8 mouse cellular contexts compared by ENCODE assay signal in the genomic region with DNA sequence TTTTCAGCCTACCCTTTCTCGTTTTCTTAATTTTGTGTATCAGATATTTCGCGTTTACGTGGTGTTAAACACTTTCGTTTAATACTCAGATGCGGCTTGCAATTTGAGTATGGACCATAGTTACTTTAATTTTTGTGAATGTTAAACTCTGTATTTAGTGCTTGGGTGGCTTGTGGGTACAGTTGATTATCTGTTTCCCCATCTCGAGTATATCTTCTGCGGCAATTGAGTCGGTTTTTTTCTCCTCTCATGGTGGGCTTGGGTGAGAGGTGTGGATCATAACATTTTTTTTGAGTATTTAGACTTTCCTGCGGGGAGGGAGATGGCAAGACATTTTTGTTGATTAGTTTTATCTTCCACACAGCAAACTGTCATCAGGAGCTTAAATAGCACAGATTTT. TPM values are rescaled to one million over a fixed set of nuclear protein-coding genes. Genes with fewer than 3 reads are reported as not detected.
DNase-seq lines count a peak whose midpoint lies in the region; ATAC-seq and TF ChIP-seq lines count a peak whose summit lies in the region.

No protein-coding gene starts in this region.

- H3K4me3 ChIP-seq in heart, embryonic 12.5 days = peak overlapping the region; percentile 94
- H3K4me3 ChIP-seq in E14TG2a.4 (replicated peaks; ENCODE audit: low read length) = peak overlapping the region; percentile 98
- H3K4me3 ChIP-seq in forebrain, embryonic 16.5 days (replicated peaks; ENCODE audit: low read length) = peak overlapping the region; percentile 65
- peak overlapping the region; percentile 95 for H3K4me3 ChIP-seq in liver, postnatal 0 days (ENCODE audit: low read depth, low read length)

- peak overlapping the region; percentile 99 for H3K27ac ChIP-seq in heart, embryonic 12.5 days (ENCODE audit: poor library complexity, severe bottlenecking)
- H3K27ac ChIP-seq in forebrain, embryonic 16.5 days (ENCODE audit: low read length) = no peak overlapping the region
- peak overlapping the region; percentile 99 for H3K27ac ChIP-seq in liver, postnatal 0 days (ENCODE audit: low read depth)

- H3K4me2 ChIP-seq in heart, embryonic 12.5 days = peak overlapping the region; percentile 88
- H3K4me2 ChIP-seq in forebrain, embryonic 16.5 days (ENCODE audit: low read length) = peak overlapping the region; percentile 57
- H3K4me2 ChIP-seq in liver, postnatal 0 days (ENCODE audit: low read depth, low read length) = peak overlapping the region; percentile 81

- H3K27me3 ChIP-seq in heart, embryonic 12.5 days (replicated peaks) = no peaks in the 10 kb centered on the region
- no peaks in the 10 kb centered on the region for H3K27me3 ChIP-seq in E14TG2a.4 (ENCODE audit: insufficient read depth, low read length)
- no peaks in the 10 kb centered on the region for H3K27me3 ChIP-seq in forebrain, embryonic 16.5 days (replicated peaks; ENCODE audit: control insufficient read depth, insufficient read depth, low read length)
- H3K27me3 ChIP-seq in liver, postnatal 0 days (ENCODE audit: insufficient read depth, low read length) = no peaks in the 10 kb centered on the region

- 25% methylated on average over 10 of the region's 10 CpGs for WGBS in heart, embryonic 12.5 days
- 51% methylated on average over 10 of the region's 10 CpGs for WGBS in forebrain, embryonic 16.5 days
- 21% methylated on average over 10 of the region's 10 CpGs for WGBS in liver, postnatal 0 days (ENCODE audit: insufficient replicate concordance)

- peaks cover 31% of the 10 kb centered on the region for H3K4me1 ChIP-seq in heart, embryonic 12.5 days (replicated peaks)
- peaks cover 42% of the 10 kb centered on the region for H3K4me1 ChIP-seq in E14TG2a.4 (replicated peaks; ENCODE audit: low read depth, low read length)
- peaks cover 23% of the 10 kb centered on the region for H3K4me1 ChIP-seq in forebrain, embryonic 16.5 days (replicated peaks; ENCODE audit: control insufficient read depth, insufficient read depth, low read length)
- H3K4me1 ChIP-seq in liver, postnatal 0 days (ENCODE audit: insufficient read depth) = 0 out of 2 replicates have a peak, but pooled peaks cover 2% of the 10 kb centered on the region

- H3K36me3 ChIP-seq in heart, embryonic 12.5 days = peaks cover 28% of the 10 kb centered on the region
- H3K36me3 ChIP-seq in E14TG2a.4 (ENCODE audit: insufficient read depth, low read length) = peaks cover 49% of the 10 kb centered on the region
- peaks cover 10% of the 10 kb centered on the region; the same call in 1 of the 2 replicates for H3K36me3 ChIP-seq in forebrain, embryonic 16.5 days (ENCODE audit: control insufficient read depth, insufficient read depth)
- peaks cover 16% of the 10 kb centered on the region for H3K36me3 ChIP-seq in liver, postnatal 0 days (replicated peaks; ENCODE audit: insufficient read depth, low read length)

- peak overlapping the region; percentile 96 for H3K9ac ChIP-seq in heart, embryonic 12.5 days
- H3K9ac ChIP-seq in forebrain, embryonic 16.5 days (replicated peaks; ENCODE audit: low read depth, low read length) = peak overlapping the region; percentile 89
- H3K9ac ChIP-seq in liver, postnatal 0 days (replicated peaks) = peak overlapping the region; percentile 98

- no peak for DNase-seq in heart, adult 11 months
- DNase-seq in liver, postnatal 0 days = no peak
- no peak for DNase-seq in layer of hippocampus, postnatal 10 days (ENCODE audit: low spot score in 2 of 2)
- no peak for DNase-seq in left cerebral cortex, postnatal 25 days (ENCODE audit: low spot score in 2 of 2)
- DNase-seq in ovary, adult 18-20 months (ENCODE audit: low spot score) = no peak

- H3K9me3 ChIP-seq in heart, embryonic 12.5 days (replicated peaks) = no peaks in the 10 kb centered on the region
- no peaks in the 10 kb centered on the region for H3K9me3 ChIP-seq in E14TG2a.4 (ENCODE audit: low read length)
- H3K9me3 ChIP-seq in forebrain, embryonic 16.5 days (ENCODE audit: control insufficient read depth, low read length) = no peaks in the 10 kb centered on the region
- H3K9me3 ChIP-seq in liver, postnatal 0 days (ENCODE audit: low read length) = no peaks in the 10 kb centered on the region

- no peak for ATAC-seq in heart, embryonic 12.5 days (ENCODE audit: insufficient number of reproducible peaks, low FRiP score)
- no peak for ATAC-seq in forebrain, embryonic 16.5 days
- no peak for ATAC-seq in liver, postnatal 0 days

- TF ChIP-seq EP300 in liver, postnatal 0 days (IDR thresholded peaks at IDR 0.05; ENCODE audit: low read depth) = no peak

- no peak for TF ChIP-seq CTCF in E14TG2a.4 (conservative IDR thresholded peaks at IDR 0.05; ENCODE audit: low read length)
- TF ChIP-seq CTCF in liver, postnatal 0 days (IDR thresholded peaks at IDR 0.05; ENCODE audit: low read depth) = no peak

- intact Hi-C loops in left cerebral cortex, postnatal 25 days (cut with DNase I) = no loop called here

RNA-seq across cellular contexts. Expression of a gene that starts 1.4 kb away (rescaled TPM):
- 605 and 640 TPM in 2 replicates for polyA plus RNA-seq in heart, embryonic 12.5 days (2016; fragmentation: Nextera tagmentation; extraction: Ambion mirVana)
- 649 and 700 TPM in 2 replicates for polyA plus RNA-seq in forebrain, embryonic 16.5 days (2015; fragmentation: Nextera tagmentation; extraction: Ambion mirVana)
- 293 and 302 TPM in 2 replicates for polyA plus RNA-seq in liver, postnatal 0 days (2015; fragmentation: Nextera tagmentation; extraction: Ambion mirVana)
- total RNA-seq in layer of hippocampus, postnatal 10 days (2021) = 100 to 1,000 TPM; 217 to 239 TPM
- total RNA-seq in left cerebral cortex, postnatal 25 days (2021) = 100 to 1,000 TPM; 137 to 140 TPM

RNA-seq across cellular contexts. Expression of a gene that starts 2.0 kb away (rescaled TPM):
- polyA plus RNA-seq in heart, embryonic 12.5 days (2016; fragmentation: Nextera tagmentation; extraction: Ambion mirVana) = 37.6 and 39.9 TPM in 2 replicates
- polyA plus RNA-seq in forebrain, embryonic 16.5 days (2015; fragmentation: Nextera tagmentation; extraction: Ambion mirVana) = 46.3 and 55.8 TPM in 2 replicates
- polyA plus RNA-seq in liver, postnatal 0 days (2015; fragmentation: Nextera tagmentation; extraction: Ambion mirVana) = 16.5 and 18.0 TPM in 2 replicates
- total RNA-seq in layer of hippocampus, postnatal 10 days (2021) = 10 to 100 TPM; 42.6 to 43.3 TPM
- total RNA-seq in left cerebral cortex, postnatal 25 days (2021) = 10 to 100 TPM; 35.2 to 49.6 TPM

RNA-seq across cellular contexts. Expression of a gene that starts 11.0 kb away (rescaled TPM):
- 76.9 and 77.8 TPM in 2 replicates for polyA plus RNA-seq in heart, embryonic 12.5 days (2016; fragmentation: Nextera tagmentation; extraction: Ambion mirVana)
- polyA plus RNA-seq in forebrain, embryonic 16.5 days (2015; fragmentation: Nextera tagmentation; extraction: Ambion mirVana) = 71.2 and 72.5 TPM in 2 replicates
- polyA plus RNA-seq in liver, postnatal 0 days (2015; fragmentation: Nextera tagmentation; extraction: Ambion mirVana) = 18.5 and 19.0 TPM in 2 replicates
- total RNA-seq in layer of hippocampus, postnatal 10 days (2021) = 10 to 100 TPM; 30.4 to 31.4 TPM
- 10 to 100 TPM; 34.0 TPM for total RNA-seq in left cerebral cortex, postnatal 25 days (2021)

RNA-seq across cellular contexts. Expression of a gene that starts 11.2 kb away (rescaled TPM):
- 55.5 and 57.4 TPM in 2 replicates for polyA plus RNA-seq in heart, embryonic 12.5 days (2016; fragmentation: Nextera tagmentation; extraction: Ambion mirVana)
- polyA plus RNA-seq in forebrain, embryonic 16.5 days (2015; fragmentation: Nextera tagmentation; extraction: Ambion mirVana) = 80.4 and 88.5 TPM in 2 replicates
- 32.6 and 33.0 TPM in 2 replicates for polyA plus RNA-seq in liver, postnatal 0 days (2015; fragmentation: Nextera tagmentation; extraction: Ambion mirVana)
- total RNA-seq in layer of hippocampus, postnatal 10 days (2021) = 10 to 100 TPM; 32.5 to 33.7 TPM
- 10 to 100 TPM; 28.6 to 29.7 TPM for total RNA-seq in left cerebral cortex, postnatal 25 days (2021)

RNA-seq across cellular contexts. Expression of a gene that starts 26.4 kb away (rescaled TPM):
- 24.7 and 27.0 TPM in 2 replicates for polyA plus RNA-seq in heart, embryonic 12.5 days (2016; fragmentation: Nextera tagmentation; extraction: Ambion mirVana)
- polyA plus RNA-seq in forebrain, embryonic 16.5 days (2015; fragmentation: Nextera tagmentation; extraction: Ambion mirVana) = 6.3 and 7.8 TPM in 2 replicates
- polyA plus RNA-seq in liver, postnatal 0 days (2015; fragmentation: Nextera tagmentation; extraction: Ambion mirVana) = 1.4 and 4.0 TPM in 2 replicates
- total RNA-seq in layer of hippocampus, postnatal 10 days (2021) = 10 to 100 TPM; 23.3 to 27.6 TPM
- 10 to 100 TPM; 10.4 to 15.9 TPM for total RNA-seq in left cerebral cortex, postnatal 25 days (2021)
